Mouse (Mus musculus) heart, adult 11 months (tissue): Measurements from ENCODE around the gene Acaca.
A peak's percentile ranks its signal among the peaks of the same experiment; 100 is the strongest.
"Not testable (repeated sequence)": the region's sequence is repeated elsewhere in the genome, so short reads cannot be mapped to it uniquely, and the experiment has no call there.

Experiments used
- DNase-seq: peaks from one replicate; pipeline ENCODE4 v3.0.0; 2022

Gene Acaca

GRCm38 (mm10) chr11:84252425-84252824 is 123.0 kb downstream of the Acaca start:
- no peak for DNase-seq

GRCm38 (mm10) chr11:84255879-84256278 is 126.4 kb downstream of the Acaca start:
- DNase-seq = no peak

- no peak for DNase-seq
These were observed 128.7 kb downstream of the Acaca start for GRCm38 (mm10) chr11:84258053-84258710.

GRCm38 (mm10) chr11:84264490-84264889 is 135.0 kb downstream of the Acaca start:
- no peak for DNase-seq

GRCm38 (mm10) chr11:84268068-84268467 is 138.6 kb downstream of the Acaca start:
- no peak for DNase-seq

- DNase-seq = no peak
These were observed 141.0 kb downstream of the Acaca start for GRCm38 (mm10) chr11:84270511-84270910.

- no peak for DNase-seq
These were observed 142.5 kb downstream of the Acaca start for GRCm38 (mm10) chr11:84271948-84272347.

- no peak for DNase-seq
These were observed 143.1 kb downstream of the Acaca start for GRCm38 (mm10) chr11:84272574-84272973.

- DNase-seq = no peak
These were observed 147.5 kb downstream of the Acaca start for GRCm38 (mm10) chr11:84276979-84277378.

- DNase-seq = no peak
These were observed 151.8 kb downstream of the Acaca start for GRCm38 (mm10) chr11:84281280-84281679.

- DNase-seq = no peak
These were observed 153.7 kb downstream of the Acaca start for GRCm38 (mm10) chr11:84282944-84283703.

- DNase-seq = no peak
These were observed 161.3 kb downstream of the Acaca start for GRCm38 (mm10) chr11:84290781-84291180.

GRCm38 (mm10) chr11:84292532-84292931 is 163.1 kb downstream of the Acaca start:
- no peak for DNase-seq

- no peak for DNase-seq
These were observed 163.8 kb downstream of the Acaca start for GRCm38 (mm10) chr11:84293288-84293687.

- DNase-seq = no peak
These were observed 166.9 kb downstream of the Acaca start for GRCm38 (mm10) chr11:84296337-84296736.

- no peak for DNase-seq
These were observed 176.0 kb downstream of the Acaca start for GRCm38 (mm10) chr11:84305474-84305873.

- no peak for DNase-seq
These were observed 176.8 kb downstream of the Acaca start for GRCm38 (mm10) chr11:84306158-84306742.

GRCm38 (mm10) chr11:84324032-84324752 is 194.7 kb downstream of the Acaca start:
- no peak for DNase-seq

GRCm38 (mm10) chr11:84327086-84327485 is 197.6 kb downstream of the Acaca start:
- DNase-seq = no peak

- no peak for DNase-seq
These were observed 202.9 kb downstream of the Acaca start for GRCm38 (mm10) chr11:84332384-84332783.

GRCm38 (mm10) chr11:84332860-84333259 is 203.4 kb downstream of the Acaca start:
- peak; percentile 56 for DNase-seq

- DNase-seq = not testable (repeated sequence)
These were observed 208.8 kb downstream of the Acaca start for GRCm38 (mm10) chr11:84338273-84338672.

GRCm38 (mm10) chr11:84340630-84341029 is 211.2 kb downstream of the Acaca start:
- DNase-seq = no peak
